In the genomic region with DNA sequence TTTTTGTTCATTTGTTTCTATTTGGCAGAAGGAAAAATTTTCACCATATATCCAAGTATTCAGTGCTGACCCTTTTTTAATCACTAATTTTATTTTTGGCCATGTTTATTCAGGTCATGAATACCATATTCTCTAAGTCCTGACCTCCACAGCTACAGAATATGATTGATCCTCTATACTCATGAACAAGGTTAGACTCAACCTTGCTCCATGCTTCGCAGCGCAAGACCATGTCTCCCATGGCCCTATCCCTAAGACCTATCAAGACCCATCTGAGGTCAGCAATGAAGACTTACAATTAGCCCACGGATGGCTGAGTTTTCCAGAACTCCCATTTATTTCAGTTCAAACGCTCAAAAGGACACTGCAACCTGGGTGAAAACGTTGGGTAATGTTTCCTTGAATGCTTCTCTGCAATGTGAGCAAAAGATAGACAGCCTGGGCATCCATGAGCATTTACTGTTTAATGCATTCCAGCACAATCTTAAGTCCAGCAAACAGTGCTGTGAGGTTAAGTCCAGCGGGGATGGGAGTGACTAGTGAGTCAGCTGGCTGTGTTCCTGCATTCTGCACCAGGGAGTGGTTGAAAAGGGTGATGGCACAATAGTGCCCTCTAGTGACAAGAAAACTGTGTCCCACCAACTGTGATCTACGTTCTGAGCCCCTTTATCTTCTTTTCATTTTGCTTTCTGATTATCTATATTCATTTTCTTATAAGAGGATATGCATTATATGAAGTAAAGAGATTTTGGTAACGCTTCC, we compare ENCODE assay signal across 8 mouse cellular contexts.
A peak's percentile ranks its signal among the peaks of the same experiment; 100 is the strongest.
DNase-seq lines count a peak whose midpoint lies in the region; ATAC-seq and TF ChIP-seq lines count a peak whose summit lies in the region.

No protein-coding gene starts in this region.

- no peak for TF ChIP-seq CTCF in lung, adult 2 months (IDR thresholded peaks at IDR 0.05; ENCODE audit: insufficient read depth, low read length)
- no peak for TF ChIP-seq CTCF in thymus, adult 2 months (IDR thresholded peaks at IDR 0.05; ENCODE audit: borderline replicate concordance, control insufficient read depth, extremely low read depth, insufficient read depth, low read length, poor library complexity)

- ATAC-seq in frontal cortex, adult (ENCODE audit: low TSS enrichment), result peak; percentile 95

- WGBS in lung, adult 2 months, result 46% methylated on average over 8 of the region's 8 CpGs
- WGBS in thymus, adult 2 months, result 51% methylated on average over 8 of the region's 8 CpGs

- peak; percentile 68 for DNase-seq in urinary bladder, postnatal 14 days (ENCODE audit: low spot score)
- DNase-seq in urinary bladder, postnatal 10 days (ENCODE audit: low spot score), result no peak
- DNase-seq in cerebellum, adult 8-10 months, result peak; percentile 4
- DNase-seq in kidney, postnatal 14 days, result peak; percentile 70
- peak; percentile 3 for DNase-seq in lung, adult 2 months
- DNase-seq in right cerebral cortex, postnatal 4 days, result peak; percentile 49
- DNase-seq in thymus, adult 2 months, result no peak

- no peak overlapping the region for H3K27ac ChIP-seq in thymus, adult 2 months (ENCODE audit: control insufficient read depth, insufficient read depth, low read length)

- TF ChIP-seq POLR2A in lung, adult 2 months (IDR thresholded peaks at IDR 0.05; ENCODE audit: borderline replicate concordance, extremely low read depth, low read depth, low read length), result no peak
- TF ChIP-seq POLR2A in thymus, adult 2 months (IDR thresholded peaks at IDR 0.05; ENCODE audit: control insufficient read depth, extremely low read depth, insufficient read depth, low read length, poor library complexity), result no peak

- H3K27me3 ChIP-seq in thymus, adult 2 months (ENCODE audit: control insufficient read depth, insufficient read depth, low read length), result no peaks in the 10 kb centered on the region

- no peaks in the 10 kb centered on the region for H3K36me3 ChIP-seq in thymus, adult 2 months (ENCODE audit: control insufficient read depth, insufficient read depth, low read length)

- no peaks in the 10 kb centered on the region for H3K4me1 ChIP-seq in lung, adult 2 months (ENCODE audit: control insufficient read depth, insufficient read depth, low read length)
- H3K4me1 ChIP-seq in thymus, adult 2 months (replicated peaks; ENCODE audit: control insufficient read depth, insufficient read depth, low read length), result no peaks in the 10 kb centered on the region

- H3K4me3 ChIP-seq in lung, adult 2 months (replicated peaks; ENCODE audit: extremely low read depth, low read depth, low read length), result no peak overlapping the region
- no peak overlapping the region for H3K4me3 ChIP-seq in thymus, adult 2 months (ENCODE audit: control insufficient read depth, insufficient read depth, low read length)

Comparison
In these comparisons a context has a peak if more than half of its experiments do, and no peak if none do; other contexts are left out.
1. DNase-seq: peak in urinary bladder, postnatal 14 days (single experiment), cerebellum, adult 8-10 months (single experiment), kidney, postnatal 14 days (single experiment), lung, adult 2 months (single experiment) and right cerebral cortex, postnatal 4 days (single experiment); none in urinary bladder, postnatal 10 days (single experiment) and thymus, adult 2 months (single experiment).